Mouse (Mus musculus): ENCODE measurements around the gene Gpr45.
A peak's percentile ranks its signal among the peaks of the same experiment; 100 is the strongest.

Gpr45 gene

GRCm38 (mm10) chr1:43047811-43048210, 95.1 kb downstream of the Gpr45 start:
- no peak for DNase-seq (ENCODE audit: low read depth, low spot score)

DNA sequence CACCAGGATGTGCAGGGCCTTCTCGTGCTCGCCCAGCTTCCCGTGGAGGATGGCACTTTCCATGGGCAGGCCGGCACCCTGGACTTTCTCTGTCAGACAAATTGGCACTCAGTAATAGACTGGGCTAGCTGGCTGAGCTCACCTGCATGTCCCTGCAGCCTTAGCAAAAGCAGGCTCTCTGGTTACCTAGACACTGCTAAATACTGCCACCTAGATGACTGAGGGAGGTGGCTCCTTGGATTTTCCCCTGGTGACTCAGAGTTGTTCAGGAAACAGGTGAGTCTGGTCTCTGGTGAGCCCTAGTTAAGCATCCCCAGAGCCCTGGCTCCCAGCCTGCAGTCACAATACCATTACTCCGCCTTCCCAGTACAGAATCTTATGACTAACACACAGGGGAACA, 99.2 kb downstream of the Gpr45 start:
- no peak for DNase-seq (ENCODE audit: low read depth, low spot score)

DNA sequence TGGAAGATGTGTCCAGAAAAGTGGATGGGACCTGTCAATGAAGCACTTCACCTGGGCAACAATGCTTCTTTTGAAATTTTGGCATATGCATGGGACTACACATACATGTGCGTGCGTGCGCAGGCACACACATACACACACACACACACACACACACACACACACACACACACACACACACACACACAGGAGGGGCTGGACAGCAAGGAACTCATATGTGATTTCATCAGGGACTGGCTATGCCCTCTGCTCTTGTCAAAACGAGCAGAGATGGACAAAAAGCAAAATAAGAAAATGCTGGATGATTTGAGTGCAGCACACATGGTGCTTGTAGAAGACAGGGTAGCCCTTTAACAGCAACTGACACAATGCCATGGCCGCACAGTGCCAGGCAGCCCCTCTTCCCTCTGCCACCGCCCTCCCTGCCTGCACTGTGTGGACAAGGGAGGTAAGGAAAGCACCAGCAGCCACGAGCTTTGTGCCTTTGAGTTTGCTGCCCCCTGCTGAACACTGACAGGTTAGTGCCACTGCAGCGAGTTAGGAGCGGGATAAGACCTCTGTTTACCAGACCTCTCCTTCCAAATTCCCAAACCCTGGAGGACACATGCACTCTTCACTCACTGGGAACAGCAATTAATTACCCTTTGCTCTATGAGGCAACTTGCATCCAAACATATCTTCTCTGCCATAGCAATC, 113.1 kb downstream of the Gpr45 start:
- peak; percentile 24 for DNase-seq (ENCODE audit: low read depth, low spot score)

GRCm38 (mm10) chr1:43066573-43066972, 113.9 kb downstream of the Gpr45 start:
- no peak for DNase-seq (ENCODE audit: low read depth, low spot score)

- no peak for DNase-seq (ENCODE audit: low read depth, low spot score)
These were observed 114.9 kb downstream of the Gpr45 start for GRCm38 (mm10) chr1:43067551-43067950.

- DNase-seq (ENCODE audit: low read depth, low spot score): peak; percentile 27
These were observed 118.1 kb downstream of the Gpr45 start for GRCm38 (mm10) chr1:43070726-43071125.

DNA sequence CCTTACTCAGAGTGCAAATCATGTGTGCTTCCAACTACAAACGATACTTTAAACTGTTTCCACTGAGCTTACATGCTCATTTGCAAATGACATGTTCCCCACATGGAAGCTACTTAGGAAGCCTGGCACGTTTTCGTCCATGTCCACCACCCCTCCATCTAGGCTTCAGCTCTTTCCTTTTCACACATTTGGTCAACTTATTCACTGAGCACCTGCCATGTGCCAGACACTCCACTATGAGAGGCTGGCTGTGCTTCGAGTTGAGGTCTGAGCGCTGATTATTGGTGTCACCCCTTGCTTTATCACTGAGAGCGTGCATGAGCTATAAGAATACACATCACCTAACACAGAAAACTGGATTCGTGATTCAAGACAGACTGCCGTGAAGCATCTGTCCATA, 119.4 kb downstream of the Gpr45 start:
- DNase-seq (ENCODE audit: low read depth, low spot score): no peak

DNA sequence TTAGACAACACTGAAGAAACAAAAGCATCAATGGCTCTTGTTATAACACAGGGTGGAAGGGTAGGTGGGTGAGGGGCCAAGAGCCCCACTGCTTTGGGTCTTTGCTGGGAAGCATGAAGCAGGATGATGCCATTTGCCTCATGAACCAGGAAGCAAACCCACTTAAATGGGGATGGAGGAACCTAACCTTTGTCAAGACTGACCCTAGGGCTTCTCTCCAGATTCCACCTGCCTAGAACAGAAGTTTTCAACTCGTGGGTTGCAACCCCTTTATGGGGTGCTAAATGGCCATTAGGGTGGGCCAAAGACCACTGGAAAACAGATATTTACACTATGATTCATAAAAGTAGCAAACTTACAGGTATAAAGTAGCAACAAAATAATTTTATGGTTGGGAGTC, 119.9 kb downstream of the Gpr45 start:
- no peak for DNase-seq (ENCODE audit: low read depth, low spot score)

- no peak for DNase-seq (ENCODE audit: low read depth, low spot score)
These were observed 122.1 kb downstream of the Gpr45 start for GRCm38 (mm10) chr1:43074791-43075190.

- DNase-seq (ENCODE audit: low read depth, low spot score): no peak
These were observed 125.5 kb downstream of the Gpr45 start for GRCm38 (mm10) chr1:43078124-43078523.

- no peak for DNase-seq (ENCODE audit: low read depth, low spot score)
These were observed 130.3 kb downstream of the Gpr45 start for GRCm38 (mm10) chr1:43082946-43083345.

Measured in CD4-positive helper T cell, adult 2 months (primary cell).